ENCODE assay signal across 25 mouse cellular contexts in the genomic region with DNA sequence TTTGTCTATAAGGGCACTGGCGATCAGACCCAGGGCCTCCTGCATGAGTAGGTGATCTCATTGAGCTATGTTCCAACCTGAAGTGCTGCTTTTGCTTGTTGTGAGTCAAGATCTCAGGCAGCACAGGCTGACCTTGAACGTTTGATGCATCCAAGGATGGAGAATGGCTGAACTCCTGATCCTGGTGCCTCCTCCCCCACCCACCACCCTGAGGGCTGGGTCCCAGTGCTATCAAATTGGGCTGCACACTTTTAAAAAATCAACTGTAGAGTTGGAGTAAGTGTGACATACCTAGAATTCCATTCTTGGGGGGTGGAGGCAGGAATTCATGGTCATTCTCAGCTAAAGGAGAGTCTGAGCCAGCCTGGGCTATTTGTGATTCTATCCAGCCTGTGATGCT.
"Had no signal": no experiment of that assay in that cellular context is flagged by ENCODE, and none has a peak within 500 bp of the region (broad histone marks: within the 10 kb centered on the region; RNA-seq: fewer than 3 reads in every experiment).

No protein-coding gene starts in this region.

- H3K9me3 ChIP-seq: heart, embryonic 13.5 days; heart, embryonic 15.5 days; hindbrain, embryonic 13.5 days; limb, embryonic 10.5 days; limb, embryonic 12.5 days; liver, embryonic 13.5 days; liver, embryonic 15.5 days had no signal

- H3K27ac ChIP-seq: heart, adult 2 months; heart, embryonic 13.5 days; heart, embryonic 15.5 days; hindbrain, embryonic 13.5 days; limb, embryonic 10.5 days; limb, embryonic 12.5 days; liver, embryonic 13.5 days; liver, embryonic 15.5 days had no signal

- H3K27me3 ChIP-seq: heart, embryonic 13.5 days; heart, embryonic 15.5 days; hindbrain, embryonic 13.5 days; limb, embryonic 12.5 days; liver, embryonic 13.5 days; liver, embryonic 15.5 days had no signal

- H3K4me1 ChIP-seq: heart, embryonic 13.5 days; hindbrain, embryonic 13.5 days; limb, embryonic 10.5 days; limb, embryonic 12.5 days; liver, embryonic 15.5 days had no signal

- DNase-seq: gastrocnemius, postnatal 14 days; gastrocnemius, postnatal 36 days; heart, adult 11 months; heart, adult 2 months; heart, postnatal 14 days; heart, postnatal 36 days; kidney, adult 18-20 months; kidney, adult 8-10 months; kidney, postnatal 14 days; kidney, postnatal 36 days; layer of hippocampus, adult 9-11 months; layer of hippocampus, postnatal 36 days; liver; liver, embryonic 13.5 days; liver, postnatal 0 days had no signal

- H3K4me2 ChIP-seq: heart, embryonic 11.5 days; heart, embryonic 13.5 days; heart, embryonic 15.5 days; hindbrain, embryonic 13.5 days; limb, embryonic 12.5 days; liver, embryonic 11.5 days; liver, embryonic 13.5 days; liver, embryonic 15.5 days had no signal

- ATAC-seq: hindbrain, embryonic 16.5 days; intestine, embryonic 16.5 days; liver, postnatal 0 days had no signal

- H3K4me3 ChIP-seq: heart, adult 2 months; heart, embryonic 13.5 days; heart, embryonic 15.5 days; hindbrain, embryonic 13.5 days; limb, embryonic 10.5 days; limb, embryonic 12.5 days; liver, embryonic 13.5 days; liver, embryonic 15.5 days had no signal

- H3K36me3 ChIP-seq: heart, embryonic 13.5 days; heart, embryonic 15.5 days; hindbrain, embryonic 13.5 days; limb, embryonic 10.5 days; limb, embryonic 12.5 days; liver, embryonic 13.5 days; liver, embryonic 15.5 days had no signal

- H3K9ac ChIP-seq: heart, embryonic 13.5 days; heart, embryonic 15.5 days; hindbrain, embryonic 13.5 days; limb, embryonic 12.5 days; liver, embryonic 13.5 days; liver, embryonic 15.5 days; liver, postnatal 0 days had no signal
